Comparison of ENCODE assay signal across 9 mouse cellular contexts in genomic region chr9:16499621-16500381, GRCm38 (mm10). TPM values are rescaled to one million over a fixed set of nuclear protein-coding genes. Genes with fewer than 3 reads are reported as not detected.
DNase-seq lines count a peak whose midpoint lies in the region; ATAC-seq and TF ChIP-seq lines count a peak whose summit lies in the region.
"Had no signal": no experiment of that assay in that cellular context is flagged by ENCODE, and none has a peak within 500 bp of the region (broad histone marks: within the 10 kb centered on the region; RNA-seq: fewer than 3 reads in every experiment).

No protein-coding gene starts in this region.

- under 1% methylated on average over 35 of the region's 35 CpGs for WGBS in heart, embryonic 15.5 days
- under 1% methylated on average over 33 of the region's 35 CpGs for WGBS in lung, embryonic 14.5 days

- H3K4me2 ChIP-seq in heart, embryonic 15.5 days = peak overlapping the region; percentile 95
- peak overlapping the region; percentile 90 for H3K4me2 ChIP-seq in lung, embryonic 14.5 days

- H3K36me3 ChIP-seq in heart, embryonic 15.5 days = no peaks in the 10 kb centered on the region
- H3K36me3 ChIP-seq in lung, embryonic 14.5 days (ENCODE audit: insufficient read depth) = no peaks in the 10 kb centered on the region

- H3K27me3 ChIP-seq in heart, embryonic 15.5 days = peaks cover 26% of the 10 kb centered on the region
- H3K27me3 ChIP-seq in lung, embryonic 14.5 days (ENCODE audit: insufficient read depth, low read length) = peaks cover 35% of the 10 kb centered on the region

- H3K4me3 ChIP-seq in heart, embryonic 15.5 days = peak overlapping the region; percentile 63
- peak overlapping the region; percentile 50 for H3K4me3 ChIP-seq in lung, embryonic 14.5 days (ENCODE audit: low read depth, low read length)

- peaks cover 17% of the 10 kb centered on the region for H3K4me1 ChIP-seq in heart, embryonic 15.5 days (replicated peaks)
- 0 out of 2 replicates have a peak, but pooled peaks cover 3% of the 10 kb centered on the region for H3K4me1 ChIP-seq in lung, embryonic 14.5 days (ENCODE audit: insufficient read depth)

- peak overlapping the region; percentile 57 for H3K9ac ChIP-seq in heart, embryonic 15.5 days
- peak overlapping the region; percentile 39 for H3K9ac ChIP-seq in lung, embryonic 14.5 days

- 0 out of 2 replicates have a peak, but pooled peaks have one; percentile 0 for ATAC-seq in heart, embryonic 15.5 days (replicated peaks; ENCODE audit: insufficient number of reproducible peaks, insufficient read depth, low FRiP score, low read depth)
- peak; percentile 53 for ATAC-seq in lung, embryonic 14.5 days (ENCODE audit: insufficient read depth)
- ATAC-seq: Patski had no signal

- H3K9me3 ChIP-seq in heart, embryonic 15.5 days (replicated peaks) = no peaks in the 10 kb centered on the region
- no peaks in the 10 kb centered on the region for H3K9me3 ChIP-seq in lung, embryonic 14.5 days (ENCODE audit: low read depth, low read length)

- TF ChIP-seq CTCF in lung, embryonic 14.5 days (IDR thresholded peaks at IDR 0.05; ENCODE audit: low read depth) = no peak

- peak; percentile 1 for DNase-seq in ovary, adult 18-20 months (ENCODE audit: low spot score)
- no peak for DNase-seq in ovary, postnatal 10 days (ENCODE audit: low spot score)
- DNase-seq in embryo, embryonic 9.5 days (ENCODE audit: extremely low spot score) = peak; percentile 85
- peak; percentile 37 for DNase-seq in layer of hippocampus, adult 9-10 months (ENCODE audit: low spot score)
- DNase-seq in lung, embryonic 14.5 days = peak; percentile 72
- DNase-seq in retina, postnatal 7 days (ENCODE audit: low read depth, low spot score) = peak; percentile 17
- DNase-seq in MN1 (ENCODE audit: low spot score) = no peak

- peak overlapping the region; percentile 28 for H3K27ac ChIP-seq in heart, embryonic 15.5 days
- no peak overlapping the region for H3K27ac ChIP-seq in lung, embryonic 14.5 days (ENCODE audit: low read depth)

RNA-seq across cellular contexts. Expression of gene Fat3, which starts 1.3 kb away (rescaled TPM):
- polyA plus RNA-seq in heart, embryonic 15.5 days (2015; fragmentation: Nextera tagmentation; extraction: Ambion mirVana) = 0.77 and 1.0 TPM in 2 replicates
- polyA plus RNA-seq in lung, embryonic 14.5 days (2014; fragmentation: Nextera tagmentation; extraction: Ambion mirVana) = 1.2 TPM in 2 replicates

Comparison
In these comparisons a context has a peak if more than half of its experiments do, and no peak if none do; other contexts are left out.
1. DNase-seq: peak in ovary, adult 18-20 months (single experiment), embryo, embryonic 9.5 days (single experiment), layer of hippocampus, adult 9-10 months (single experiment), lung, embryonic 14.5 days (single experiment) and retina, postnatal 7 days (single experiment); none in ovary, postnatal 10 days (single experiment) and MN1 (single experiment).